Mouse (Mus musculus): ENCODE measurements around the gene Dhcr7.

DNA sequence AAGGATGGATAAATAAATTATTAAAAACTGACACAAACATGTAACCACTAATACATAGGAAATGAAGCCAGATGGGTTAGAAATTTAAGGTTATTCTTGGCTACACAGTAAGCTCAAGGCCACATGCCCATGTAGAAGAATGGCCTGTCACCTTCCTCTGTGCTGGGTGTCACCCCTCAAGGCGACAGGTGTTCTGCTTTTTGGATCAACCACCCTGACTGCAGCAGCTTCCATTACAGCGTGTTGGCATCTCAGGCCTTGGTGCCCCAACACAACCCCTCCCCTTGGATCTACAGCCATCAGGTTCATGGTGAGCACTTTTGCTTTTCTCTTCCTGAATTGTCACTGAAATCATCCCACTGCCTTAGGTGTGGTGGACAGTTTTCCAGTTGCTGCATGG is 9.7 kb downstream of the Dhcr7 start:
- TF ChIP-seq POLR2A (IDR thresholded peaks at IDR 0.05; ENCODE audit: borderline replicate concordance, low read depth, low read length) (no peak), CTCF (IDR thresholded peaks at IDR 0.05; ENCODE audit: low read depth, low read length) (no peak)
